Mouse (Mus musculus): ENCODE data around the gene Tnfrsf9.
"Not testable (repeated sequence)": the region's sequence is repeated elsewhere in the genome, so short reads cannot be mapped to it uniquely, and the experiment has no call there.

The Tnfrsf9 gene

GRCm38 (mm10) chr4:150896896-150897624, 17.3 kb upstream of the Tnfrsf9 start:
- DNase-seq = no peak

- DNase-seq = peak; percentile 46
These were observed 15.5 kb upstream of the Tnfrsf9 start for GRCm38 (mm10) chr4:150898716-150899365.

- DNase-seq = no peak
These were observed 13.9 kb upstream of the Tnfrsf9 start for GRCm38 (mm10) chr4:150900486-150900885.

DNA sequence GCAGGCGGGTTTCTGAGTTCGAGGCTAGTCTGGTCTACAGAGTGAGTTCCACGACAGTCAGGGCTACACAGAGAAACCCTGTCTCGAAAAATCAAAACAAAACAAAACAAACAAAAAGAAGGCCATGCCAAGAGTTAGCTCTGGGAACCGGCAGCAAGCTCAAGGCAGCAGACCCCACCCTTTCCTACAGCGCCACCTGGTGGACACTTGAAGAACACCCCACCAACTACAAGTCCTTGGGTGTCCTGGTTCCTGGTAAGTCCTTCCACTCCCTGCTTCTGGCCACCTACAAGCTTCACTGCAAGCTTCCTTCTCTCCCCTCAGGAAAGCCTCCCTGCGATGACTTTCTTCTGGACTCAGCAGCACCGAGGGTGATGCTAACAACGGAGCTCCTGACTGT, 12.7 kb upstream of the Tnfrsf9 start:
- DNase-seq = peak; percentile 81

DNA sequence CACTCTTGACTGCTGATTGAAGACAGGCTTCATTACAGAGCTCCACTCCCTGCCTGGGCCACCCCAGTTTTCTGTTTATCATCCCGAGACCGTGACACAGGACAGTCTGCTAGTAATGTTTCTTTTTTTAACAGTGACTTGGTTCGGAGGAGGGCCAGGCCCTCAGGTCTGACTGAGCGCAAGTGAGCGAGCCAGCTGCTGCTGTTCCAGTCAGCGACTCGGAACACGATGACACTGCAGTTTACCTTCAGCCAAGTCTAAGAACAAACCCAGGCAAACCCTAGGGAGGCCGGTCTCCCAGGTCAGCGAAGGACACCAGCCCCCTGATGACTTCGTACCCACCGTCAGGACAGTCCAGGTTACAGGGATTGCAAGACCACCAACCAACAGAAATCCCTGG, 12.3 kb upstream of the Tnfrsf9 start:
- no peak for DNase-seq

- DNase-seq = no peak
These were observed 11.1 kb upstream of the Tnfrsf9 start for GRCm38 (mm10) chr4:150903091-150903742.

DNA sequence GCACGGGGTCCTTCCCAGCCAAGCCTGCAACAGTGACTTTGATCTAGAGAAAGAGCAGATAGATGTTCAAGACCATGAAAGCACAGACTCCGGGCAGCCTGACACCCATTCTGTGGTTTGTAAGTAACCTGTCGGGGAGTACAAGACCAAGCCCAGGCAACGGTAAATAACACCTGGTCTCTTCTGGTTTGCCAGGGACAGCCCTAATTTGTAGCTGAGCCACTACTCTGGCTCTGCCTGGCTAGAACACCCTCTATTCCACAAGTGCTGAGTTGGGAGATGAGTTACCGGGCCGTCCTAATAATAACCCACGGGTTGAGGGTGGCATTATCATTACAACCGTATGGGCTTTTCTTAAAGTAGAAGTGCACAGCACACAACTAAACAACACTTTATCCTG, 7.3 kb upstream of the Tnfrsf9 start:
- DNase-seq = no peak

DNA sequence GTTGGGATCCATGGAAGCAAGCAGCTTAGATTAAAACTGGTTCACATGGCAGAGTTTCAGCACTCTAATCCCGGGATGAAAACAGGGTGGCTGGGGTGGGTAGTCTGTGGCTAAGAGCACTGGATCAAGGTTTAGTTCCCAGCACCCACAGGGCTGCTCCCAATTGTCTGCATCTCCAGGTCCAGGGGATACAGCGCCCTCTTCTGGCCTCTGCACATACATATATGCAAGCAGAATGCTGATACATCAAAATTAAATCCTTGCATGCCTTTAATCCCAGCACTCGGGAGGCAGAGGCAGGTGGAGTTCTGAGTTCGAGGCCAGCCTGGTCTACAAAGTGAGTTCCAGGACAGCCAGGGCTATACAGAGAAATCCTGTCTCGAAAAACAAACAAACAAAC, 5.8 kb upstream of the Tnfrsf9 start:
- not testable (repeated sequence) for DNase-seq

GRCm38 (mm10) chr4:150909451-150910156, 4.8 kb upstream of the Tnfrsf9 start:
- peak; percentile 98 for DNase-seq

DNA sequence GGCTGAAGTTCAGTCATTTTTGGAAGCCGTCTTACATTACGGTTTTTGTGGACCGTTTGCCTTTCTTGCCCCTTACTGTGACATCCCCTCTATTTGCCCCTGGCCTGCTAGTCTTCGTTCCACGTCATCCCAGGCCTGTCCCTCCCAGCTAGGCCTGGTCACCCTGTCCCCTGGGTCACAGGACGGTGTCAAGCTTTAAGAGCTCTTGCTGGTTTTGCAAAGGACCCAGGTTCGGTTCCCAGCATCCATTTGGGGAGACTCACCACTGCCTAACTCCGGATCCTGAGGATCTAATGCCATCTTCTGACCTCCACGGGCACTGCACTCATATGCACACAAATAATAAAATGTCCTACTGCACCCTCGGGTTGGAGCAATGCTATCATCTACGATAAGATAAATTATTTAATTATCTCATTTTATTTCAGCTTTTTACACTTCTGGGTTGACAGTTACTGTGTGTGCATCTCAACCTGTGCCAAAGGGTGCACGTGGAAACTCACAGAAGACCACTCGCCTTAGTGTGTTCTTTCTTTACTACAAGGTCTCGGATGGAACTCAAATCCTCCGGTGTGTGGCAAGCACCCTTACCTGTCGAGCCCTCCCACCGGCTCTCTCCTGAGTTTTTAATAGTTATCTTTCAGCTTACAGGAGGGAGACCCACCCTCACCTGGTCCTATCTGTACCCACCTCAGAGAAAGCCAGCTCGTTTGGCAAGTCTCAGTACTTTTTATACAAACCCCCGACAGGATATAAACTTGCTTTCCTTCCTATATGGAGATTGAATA, 4.0 kb upstream of the Tnfrsf9 start:
- DNase-seq = no peak

GRCm38 (mm10) chr4:150913743-150914142, 619 bp upstream of the Tnfrsf9 start:
- DNase-seq = no peak

DNA sequence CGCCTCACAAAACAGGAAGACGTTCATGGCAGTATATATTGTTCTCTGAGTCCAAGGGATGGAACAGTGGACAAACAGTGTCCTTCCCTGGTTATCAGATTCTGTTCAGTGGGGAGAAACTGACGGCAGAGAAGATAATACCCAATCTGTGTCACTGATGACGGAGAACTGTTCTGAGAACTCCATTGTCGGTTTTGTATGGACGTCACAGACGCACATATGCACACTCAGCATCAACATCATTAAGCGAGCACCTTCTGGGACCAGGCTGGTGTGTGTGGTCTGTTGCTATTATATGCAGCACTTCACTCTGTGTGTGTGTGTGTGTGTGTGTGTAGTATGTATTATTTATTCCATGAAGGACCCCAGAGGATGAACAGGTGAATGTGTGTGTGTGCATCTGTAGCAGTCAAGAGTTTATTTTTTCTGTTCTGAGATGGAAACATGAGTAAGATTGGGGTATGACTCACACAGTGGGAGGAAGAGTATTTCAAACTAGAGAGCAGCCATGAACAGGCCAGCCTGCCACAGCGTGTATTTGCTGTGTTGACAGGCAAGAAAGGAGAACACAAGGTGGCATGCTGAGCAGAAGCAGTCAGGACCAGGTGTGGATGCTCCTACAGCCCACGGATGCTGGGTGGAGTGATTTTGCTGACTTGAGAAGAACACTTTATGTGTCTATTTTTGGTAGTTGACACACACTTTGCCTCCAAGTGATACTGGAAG, 982 bp downstream of the Tnfrsf9 start:
- peak; percentile 65 for DNase-seq

GRCm38 (mm10) chr4:150917336-150918027, 3.1 kb downstream of the Tnfrsf9 start:
- DNase-seq = no peak

GRCm38 (mm10) chr4:150921206-150921605, 6.8 kb downstream of the Tnfrsf9 start:
- DNase-seq = no peak

DNA sequence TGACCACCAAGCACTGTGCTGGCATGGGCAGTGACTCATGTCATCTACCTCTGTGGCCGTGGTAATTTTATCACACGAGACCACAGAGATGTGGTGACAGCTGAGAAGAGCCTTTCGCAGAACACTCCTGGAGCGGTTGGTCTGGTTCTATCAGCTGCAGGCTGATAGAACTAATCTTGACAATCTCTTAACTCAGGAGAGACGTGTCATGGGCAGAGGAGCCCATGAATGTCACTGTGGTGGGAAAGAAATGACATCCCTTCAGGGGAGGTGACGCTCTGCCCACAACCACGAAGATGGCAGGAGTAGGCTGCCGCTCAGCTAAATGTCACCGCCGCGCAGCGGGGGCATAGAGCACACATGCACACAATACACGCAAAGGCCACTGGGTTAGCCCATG, 9.9 kb downstream of the Tnfrsf9 start:
- no peak for DNase-seq

DNA sequence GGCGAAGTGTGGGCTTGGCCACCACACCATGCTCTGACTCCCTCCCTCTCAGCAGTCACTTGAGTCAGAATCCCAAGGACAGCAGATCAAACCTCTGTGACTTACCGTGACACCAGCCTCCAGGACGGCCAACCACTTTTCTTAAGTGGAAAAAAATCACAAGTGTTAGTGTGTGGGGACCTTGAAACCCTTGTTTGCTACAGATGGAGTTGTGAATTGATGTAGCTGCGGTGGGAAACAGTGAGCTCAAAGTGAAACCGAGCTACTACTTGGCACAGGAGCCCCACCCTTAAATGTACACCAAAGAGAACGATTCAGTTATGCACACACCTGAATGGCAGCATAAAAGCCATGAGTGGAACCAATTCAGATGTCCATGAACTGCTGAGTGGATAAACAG, 10.6 kb downstream of the Tnfrsf9 start:
- DNase-seq = no peak

- no peak for DNase-seq
These were observed 11.6 kb downstream of the Tnfrsf9 start for GRCm38 (mm10) chr4:150925923-150926322.

DNA sequence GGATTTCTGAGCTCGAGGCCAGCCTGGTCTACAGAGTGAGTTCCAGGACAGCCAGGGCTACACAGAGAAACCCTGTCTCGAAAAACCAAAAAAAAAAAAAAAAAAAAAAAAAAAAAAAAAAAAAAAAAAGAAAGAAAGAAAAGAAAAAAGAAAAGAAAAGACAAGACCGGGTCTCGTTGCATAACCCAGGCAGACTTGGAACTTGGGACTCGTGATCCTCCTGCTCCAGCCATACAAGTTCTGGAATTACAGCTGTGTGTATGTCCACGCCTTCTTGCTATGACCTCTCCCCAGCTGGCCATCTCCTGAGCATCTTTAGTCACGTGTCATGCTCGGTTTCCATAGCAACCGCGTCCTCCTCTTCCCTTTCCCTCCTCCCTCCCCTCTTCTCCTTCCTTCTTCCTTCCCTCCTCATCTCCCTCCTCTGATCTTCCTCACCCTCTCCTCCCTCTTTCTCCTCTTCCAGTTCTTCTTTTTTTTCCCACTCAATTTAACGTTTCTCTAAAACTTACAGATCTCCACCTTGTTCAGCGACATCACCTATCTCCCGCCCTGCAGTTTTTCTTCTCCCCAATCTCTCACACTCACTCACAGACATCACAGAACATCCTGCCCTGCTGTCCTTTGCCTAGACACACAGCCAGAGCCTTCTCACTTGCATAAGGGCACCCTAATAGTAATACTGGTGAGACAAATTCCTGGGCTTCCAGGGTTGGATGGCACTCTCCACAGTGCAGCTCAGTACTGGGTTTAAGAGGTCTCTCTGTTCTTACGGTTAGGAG, 12.8 kb downstream of the Tnfrsf9 start:
- DNase-seq = no peak

GRCm38 (mm10) chr4:150927789-150928188, 13.4 kb downstream of the Tnfrsf9 start:
- DNase-seq = no peak

DNA sequence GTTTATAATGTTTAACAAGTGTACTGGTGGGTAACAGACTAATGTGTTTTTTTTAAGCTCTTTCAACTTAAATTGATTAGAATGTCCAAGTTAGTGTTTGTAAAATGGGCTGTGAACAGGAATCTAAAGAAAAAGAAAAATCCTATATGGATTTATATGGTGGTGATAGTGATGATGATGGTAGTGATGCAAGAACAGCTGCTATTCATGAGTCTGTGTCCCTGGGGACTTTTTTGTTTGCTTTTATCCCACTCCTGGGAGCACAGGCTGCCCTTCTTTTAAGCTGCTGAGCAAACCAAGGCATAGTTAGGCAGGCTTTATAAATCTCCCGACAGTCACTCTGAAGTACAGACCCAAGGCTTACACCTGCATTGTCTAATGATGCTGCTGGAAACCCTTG, 19.1 kb downstream of the Tnfrsf9 start:
- no peak for DNase-seq

Data from right cerebral cortex, adult 18-20 months (tissue).